In genomic region chr7:138526143-138526542, GRCm38 (mm10) we compare ENCODE assay signal across 27 mouse cellular contexts.
A peak's percentile ranks its signal among the peaks of the same experiment; 100 is the strongest.
DNase-seq lines count a peak whose midpoint lies in the region; ATAC-seq and TF ChIP-seq lines count a peak whose summit lies in the region.
"Had no signal": no experiment of that assay in that cellular context is flagged by ENCODE, and none has a peak within 500 bp of the region (broad histone marks: within the 10 kb centered on the region; RNA-seq: fewer than 3 reads in every experiment).

No protein-coding gene starts in this region.

- intact Hi-C loops in left cerebral cortex, adult 2 months (cut with DNase I) = loop anchor here (5.0 kb wide), 1 partner anchor 301 kb away; no protein-coding TSS in a partner anchor
- intact Hi-C loops in left cerebral cortex, postnatal 36 days (cut with DNase I) = no loop called here

- no peak overlapping the region for H3K9ac ChIP-seq in stomach, postnatal 0 days (ENCODE audit: low read length)
- H3K9ac ChIP-seq: embryonic facial prominence, embryonic 12.5 days; forebrain, embryonic 15.5 days; heart, embryonic 15.5 days; limb, embryonic 15.5 days; liver, embryonic 14.5 days; midbrain, embryonic 15.5 days had no signal

- ATAC-seq in stomach, postnatal 0 days (ENCODE audit: low FRiP score, low TSS enrichment) = no peak
- ATAC-seq in megakaryocyte-erythroid progenitor cell, adult 5-6 weeks (replicated peaks; ENCODE audit: low FRiP score, low TSS enrichment, poor library complexity, severe bottlenecking) = no peak
- ATAC-seq: forebrain, embryonic 15.5 days; intestine, postnatal 0 days; midbrain, embryonic 15.5 days had no signal

- no peak overlapping the region for H3K4me2 ChIP-seq in stomach, postnatal 0 days (replicated peaks; ENCODE audit: low read depth)
- H3K4me2 ChIP-seq: embryonic facial prominence, embryonic 12.5 days; forebrain, embryonic 15.5 days; heart, embryonic 15.5 days; limb, embryonic 15.5 days; midbrain, embryonic 15.5 days had no signal

- no peak overlapping the region for H3K27ac ChIP-seq in left cerebral cortex, adult 2 months
- H3K27ac ChIP-seq in stomach, postnatal 0 days (replicated peaks) = no peak overlapping the region
- H3K27ac ChIP-seq: embryonic facial prominence, embryonic 12.5 days; forebrain, embryonic 10.5 days; forebrain, embryonic 15.5 days; heart, embryonic 15.5 days; limb, embryonic 10.5 days; limb, embryonic 15.5 days; liver, embryonic 14.5 days; macrophage; midbrain, embryonic 15.5 days had no signal

- no peak overlapping the region for H3K4me3 ChIP-seq in left cerebral cortex, adult 2 months
- H3K4me3 ChIP-seq in stomach, postnatal 0 days (ENCODE audit: low read depth, low read length) = no peak overlapping the region
- H3K4me3 ChIP-seq: embryonic facial prominence, embryonic 12.5 days; forebrain, embryonic 10.5 days; forebrain, embryonic 15.5 days; heart, embryonic 15.5 days; limb, embryonic 10.5 days; limb, embryonic 15.5 days; midbrain, embryonic 15.5 days had no signal

- WGBS in stomach, postnatal 0 days = 89% methylated on average over 2 of the region's 2 CpGs

- H3K4me1 ChIP-seq in stomach, postnatal 0 days (replicated peaks; ENCODE audit: control insufficient read depth, insufficient read depth) = no peaks in the 10 kb centered on the region
- H3K4me1 ChIP-seq: embryonic facial prominence, embryonic 12.5 days; forebrain, embryonic 10.5 days; forebrain, embryonic 15.5 days; heart, embryonic 15.5 days; limb, embryonic 10.5 days; limb, embryonic 15.5 days; midbrain, embryonic 15.5 days had no signal

- H3K27me3 ChIP-seq in stomach, postnatal 0 days (ENCODE audit: control insufficient read depth, insufficient read depth, low read length) = no peaks in the 10 kb centered on the region
- H3K27me3 ChIP-seq: embryonic facial prominence, embryonic 12.5 days; forebrain, embryonic 15.5 days; heart, embryonic 15.5 days; limb, embryonic 15.5 days; midbrain, embryonic 15.5 days had no signal

- peak; percentile 13; the same call in 1 of the 2 replicates for TF ChIP-seq CTCF in left cerebral cortex, adult 2 months (IDR thresholded peaks at IDR 0.05)
- TF ChIP-seq CTCF in stomach, postnatal 0 days (IDR thresholded peaks at IDR 0.05; ENCODE audit: low read depth) = peak; percentile 39

- TF ChIP-seq EP300 in stomach, postnatal 0 days (optimal IDR thresholded peaks at IDR 0.05) = no peak

- H3K9me3 ChIP-seq in stomach, postnatal 0 days (ENCODE audit: control insufficient read depth, low read length) = no peaks in the 10 kb centered on the region
- H3K9me3 ChIP-seq: embryonic facial prominence, embryonic 12.5 days; forebrain, embryonic 10.5 days; forebrain, embryonic 15.5 days; heart, embryonic 15.5 days; limb, embryonic 10.5 days; limb, embryonic 15.5 days; midbrain, embryonic 15.5 days had no signal

- DNase-seq in left cerebral cortex, adult 2 months (ENCODE audit: extremely low spot score in 1 of 2, low spot score in 2 of 2) = no peak
- no peak for DNase-seq in left cerebral cortex, postnatal 36 days (ENCODE audit: low spot score in 2 of 2)
- peak; percentile 35 to 46 for DNase-seq in cerebellum, adult 18-20 months
- peak; percentile 24 for DNase-seq in cerebellum, adult 9-11 months
- no peak for DNase-seq in stomach, postnatal 0 days (ENCODE audit: low spot score)
- no peak for DNase-seq in spleen, postnatal 10 days (ENCODE audit: low spot score in 2 of 2)
- DNase-seq: adrenal gland, adult 2 months; adrenal gland, postnatal 36 days; B cell, adult 2 months; embryo, embryonic 11 days; gastrocnemius, postnatal 10 days; kidney, postnatal 25 days; lung, adult 2 months; lung, postnatal 10 days; spleen, adult 18-20 months; thymus, postnatal 4 days had no signal

- H3K36me3 ChIP-seq in stomach, postnatal 0 days (ENCODE audit: control insufficient read depth, insufficient read depth, low read length) = no peaks in the 10 kb centered on the region
- H3K36me3 ChIP-seq: embryonic facial prominence, embryonic 12.5 days; forebrain, embryonic 10.5 days; forebrain, embryonic 15.5 days; heart, embryonic 15.5 days; limb, embryonic 10.5 days; limb, embryonic 15.5 days; midbrain, embryonic 15.5 days had no signal

Comparison
In these comparisons a context has a peak if more than half of its experiments do, and no peak if none do; other contexts are left out.
1. DNase-seq: peak in cerebellum, adult 18-20 months (2 of 2) and cerebellum, adult 9-11 months (single experiment); none in left cerebral cortex, adult 2 months (0 of 2), left cerebral cortex, postnatal 36 days (0 of 2), stomach, postnatal 0 days (single experiment) and spleen, postnatal 10 days (0 of 2).